Mouse (Mus musculus) adrenal gland, adult (tissue): ENCODE measurements around the gene Mpped1.

Experiments used
- DNase-seq, 2 experiments: peaks; one replicate each; pipeline ENCODE4 v3.0.0; 2022 to 2023; ENCODE audit warnings: low spot score in 1 of 2; ENCODE audit not compliant: inconsistent age in 2 of 2

Gene Mpped1

DNA sequence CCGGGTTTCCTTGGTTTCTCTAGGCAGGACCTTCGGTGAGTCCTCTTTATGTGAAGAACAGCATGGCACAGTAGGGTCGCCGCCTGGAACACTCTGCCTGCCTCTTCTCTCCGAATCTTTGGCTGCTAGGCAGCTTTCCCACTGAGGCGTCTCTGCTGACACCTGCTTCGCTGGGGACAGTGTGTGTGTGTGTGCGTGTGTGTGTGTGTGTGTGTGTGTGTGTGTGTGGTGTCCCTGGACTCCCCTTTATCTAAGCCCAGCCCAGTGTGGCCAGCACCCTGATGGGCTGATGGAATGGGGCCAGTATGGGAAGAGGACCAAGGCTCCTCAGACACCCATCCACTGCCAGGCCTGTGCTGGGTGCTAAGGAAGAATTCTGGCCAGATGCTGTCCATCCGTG is 9.8 kb downstream of the Mpped1 start:
- DNase-seq = no peak

DNA sequence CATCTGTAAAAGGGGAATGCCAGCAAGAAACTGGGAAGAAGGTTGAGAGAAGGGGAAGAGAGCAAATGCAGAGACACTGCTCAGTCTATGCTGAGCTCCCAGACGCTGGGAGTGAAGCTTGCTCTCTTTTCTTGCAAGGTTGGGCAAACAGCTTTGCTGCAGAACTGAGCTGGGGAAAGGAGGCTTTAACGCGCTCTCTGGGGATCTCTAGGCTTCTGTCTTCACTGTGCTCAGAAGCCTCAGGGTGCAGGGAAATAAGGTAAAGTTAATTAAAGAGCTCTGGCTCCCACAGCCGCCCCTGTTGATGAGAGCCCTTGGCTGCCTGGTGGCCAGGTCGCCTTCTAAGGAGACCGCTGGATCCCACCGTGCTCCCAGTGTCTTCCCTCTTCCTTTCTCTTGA is 17.7 kb downstream of the Mpped1 start:
- no peak for DNase-seq

DNA sequence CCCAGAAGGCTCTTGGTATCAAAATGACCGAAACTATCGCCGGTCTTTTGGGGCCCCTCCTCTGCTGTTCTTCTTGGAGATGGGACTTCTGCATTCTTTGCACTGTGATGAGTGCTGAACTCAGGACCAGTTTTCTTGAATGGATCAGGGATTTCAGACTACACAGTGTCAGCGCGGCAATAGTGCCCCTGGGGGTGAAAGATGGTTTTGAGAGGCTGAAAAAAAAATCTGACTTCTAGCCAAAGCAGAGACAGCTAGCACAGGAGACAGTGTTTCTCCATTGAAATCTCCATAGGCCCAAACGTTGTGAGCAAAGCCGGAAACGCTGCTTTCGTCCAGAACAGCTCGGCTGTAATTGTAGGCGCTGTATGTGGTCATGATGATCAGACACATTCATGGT is 19.7 kb downstream of the Mpped1 start:
- DNase-seq = no peak

DNA sequence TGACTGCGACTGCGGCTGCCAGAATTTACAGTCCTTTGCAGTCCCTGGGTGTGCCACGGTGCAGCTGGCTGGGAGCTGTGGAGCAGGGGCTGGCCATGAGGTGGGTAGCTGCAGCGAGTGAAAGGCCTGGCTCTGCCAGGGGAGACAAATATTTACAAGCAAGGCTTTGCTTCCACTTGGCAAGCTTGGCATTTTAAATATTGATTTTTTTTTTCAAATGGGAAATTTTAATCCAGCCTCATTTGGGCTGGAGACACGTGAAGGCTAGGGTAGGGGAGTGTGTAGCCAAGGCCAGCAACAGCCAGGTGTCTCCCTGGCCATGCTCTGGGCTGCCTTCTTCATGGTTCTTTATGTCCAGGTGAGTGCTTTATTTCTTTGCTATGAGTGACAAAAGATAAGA is 21.7 kb downstream of the Mpped1 start:
- no peak for DNase-seq

DNA sequence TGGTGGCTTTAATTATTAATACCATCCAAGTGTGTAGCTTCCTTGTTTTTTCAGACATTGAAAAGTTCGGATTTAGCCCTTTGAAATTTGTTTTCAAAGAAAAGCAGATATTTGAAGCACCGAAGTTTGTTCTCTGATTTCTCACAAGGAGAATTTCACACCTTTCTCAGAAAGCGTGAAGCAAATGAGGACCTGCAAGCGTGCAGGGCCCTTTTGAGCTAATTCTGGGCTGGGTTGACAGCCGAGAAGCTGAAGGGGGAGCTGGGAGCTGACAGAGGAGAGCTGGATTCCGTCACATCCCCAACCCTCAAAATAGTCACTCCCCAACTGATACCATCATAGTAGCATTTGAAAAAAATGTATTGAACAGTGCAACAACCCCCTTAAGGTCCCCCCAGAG is 34.8 kb downstream of the Mpped1 start:
- DNase-seq = no peak

DNA sequence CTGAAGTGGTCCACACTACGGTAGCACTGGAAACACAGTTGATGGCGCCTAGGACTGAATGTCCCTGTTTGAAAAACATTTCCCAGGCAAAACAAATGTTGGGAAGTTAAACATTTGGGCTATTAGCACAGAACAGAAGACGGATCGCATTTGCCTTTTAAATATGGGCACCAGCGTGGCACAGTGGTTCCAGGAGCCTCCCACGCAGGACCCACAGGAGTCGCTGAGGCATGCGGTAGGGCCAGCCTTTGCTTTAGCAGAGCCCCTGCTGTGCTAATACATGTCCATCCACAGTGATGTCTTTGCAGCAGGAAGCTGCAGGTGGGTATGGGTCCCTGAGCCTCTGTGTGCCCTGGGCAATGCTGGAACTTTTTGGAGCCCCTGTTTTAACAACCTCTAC is 48.7 kb downstream of the Mpped1 start:
- no peak for DNase-seq

DNA sequence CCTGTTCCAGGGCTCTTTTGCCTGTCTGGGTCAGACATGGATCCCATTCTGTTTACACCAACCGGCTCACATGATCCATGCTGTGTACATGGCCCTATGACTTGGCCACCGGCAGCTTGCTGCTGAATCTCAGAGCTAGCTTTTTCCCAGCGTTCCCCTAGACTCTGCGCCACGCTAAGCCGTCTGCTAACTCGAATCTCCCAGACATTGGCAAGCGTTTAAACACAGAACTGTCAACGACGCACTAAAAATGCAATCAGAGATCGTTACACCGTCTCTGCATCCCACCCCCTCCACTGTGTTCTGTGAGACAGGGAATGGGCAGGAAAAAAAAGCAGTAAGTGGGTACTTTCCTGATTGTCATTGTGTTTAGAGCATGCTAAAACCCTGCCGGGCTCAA is 50.0 kb downstream of the Mpped1 start:
- no peak for DNase-seq

DNA sequence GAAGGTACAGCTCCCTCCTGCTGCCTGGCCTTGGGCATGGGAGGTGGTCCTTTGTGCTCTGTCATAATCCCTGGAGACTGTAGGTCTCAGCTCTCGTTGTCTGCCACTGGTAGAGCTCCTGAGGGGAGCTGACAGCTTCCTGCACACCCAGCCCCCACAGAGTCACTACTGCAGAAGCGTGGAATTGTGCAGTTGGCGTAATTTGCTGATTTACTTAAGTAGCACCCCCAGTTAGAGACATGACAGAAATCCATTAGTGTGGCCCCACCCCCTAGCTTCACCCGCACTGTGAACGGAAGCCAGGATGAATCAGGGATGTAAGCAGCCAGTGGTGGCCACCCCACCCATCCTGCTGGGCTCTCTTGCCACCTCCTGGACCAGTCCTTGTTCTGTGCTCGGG is 53.0 kb downstream of the Mpped1 start:
- DNase-seq = no peak

DNA sequence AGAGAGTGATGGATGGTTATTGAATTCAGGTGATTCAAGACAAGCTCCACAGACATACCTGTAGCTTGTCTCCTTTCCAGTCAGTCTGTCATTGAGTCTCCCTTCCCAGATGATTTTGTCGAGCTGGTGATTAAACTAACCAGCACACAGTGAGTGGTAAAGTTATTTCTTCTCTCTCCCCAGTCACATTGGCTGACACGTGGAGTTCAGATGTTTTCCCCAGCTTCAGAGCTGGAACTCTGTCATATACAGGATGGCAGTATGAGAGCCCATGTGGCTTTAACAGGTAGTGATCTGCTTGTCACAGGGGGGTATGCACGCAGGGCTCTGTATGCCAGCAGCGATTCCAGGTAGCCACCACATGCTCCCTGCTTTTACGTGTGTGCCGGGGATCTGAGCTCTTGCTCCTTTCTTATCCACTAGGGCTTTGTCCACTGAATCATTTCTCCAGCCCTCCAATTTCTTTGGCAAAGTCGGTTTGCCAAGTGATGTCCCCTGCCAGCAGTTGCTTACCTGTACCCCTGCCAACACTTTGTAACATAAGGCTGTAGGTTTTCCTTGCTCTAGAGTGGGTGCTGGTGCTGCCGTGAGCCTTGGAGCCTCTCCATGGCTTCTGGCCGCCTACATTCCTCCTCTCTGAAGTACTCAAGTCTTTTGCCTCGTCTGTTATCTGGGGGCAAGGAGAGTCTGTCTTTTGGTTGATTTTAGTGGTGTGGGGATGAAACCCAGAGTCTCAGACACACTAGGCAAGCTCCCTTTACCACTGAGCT is 61.9 kb downstream of the Mpped1 start:
- no peak for DNase-seq

DNA sequence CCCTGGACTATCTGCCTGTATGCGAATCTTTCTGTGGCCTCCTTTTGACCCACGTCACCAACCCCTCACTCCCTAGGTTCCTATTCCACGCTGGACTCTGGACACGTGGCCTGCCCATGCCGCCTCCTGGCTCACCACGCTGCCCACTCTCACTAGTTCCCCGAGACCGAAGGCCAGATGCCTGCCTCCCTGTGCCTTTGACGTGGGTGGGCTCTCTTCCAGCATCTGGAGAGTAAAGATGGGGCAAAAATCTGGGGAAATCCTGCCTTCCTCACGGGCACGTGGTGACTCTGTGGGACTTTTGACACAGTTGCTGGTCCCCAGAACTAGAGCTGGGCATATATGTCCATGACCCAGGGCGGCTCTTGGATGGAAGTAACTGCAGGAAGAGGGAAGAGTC is 63.2 kb downstream of the Mpped1 start:
- DNase-seq = no peak

DNA sequence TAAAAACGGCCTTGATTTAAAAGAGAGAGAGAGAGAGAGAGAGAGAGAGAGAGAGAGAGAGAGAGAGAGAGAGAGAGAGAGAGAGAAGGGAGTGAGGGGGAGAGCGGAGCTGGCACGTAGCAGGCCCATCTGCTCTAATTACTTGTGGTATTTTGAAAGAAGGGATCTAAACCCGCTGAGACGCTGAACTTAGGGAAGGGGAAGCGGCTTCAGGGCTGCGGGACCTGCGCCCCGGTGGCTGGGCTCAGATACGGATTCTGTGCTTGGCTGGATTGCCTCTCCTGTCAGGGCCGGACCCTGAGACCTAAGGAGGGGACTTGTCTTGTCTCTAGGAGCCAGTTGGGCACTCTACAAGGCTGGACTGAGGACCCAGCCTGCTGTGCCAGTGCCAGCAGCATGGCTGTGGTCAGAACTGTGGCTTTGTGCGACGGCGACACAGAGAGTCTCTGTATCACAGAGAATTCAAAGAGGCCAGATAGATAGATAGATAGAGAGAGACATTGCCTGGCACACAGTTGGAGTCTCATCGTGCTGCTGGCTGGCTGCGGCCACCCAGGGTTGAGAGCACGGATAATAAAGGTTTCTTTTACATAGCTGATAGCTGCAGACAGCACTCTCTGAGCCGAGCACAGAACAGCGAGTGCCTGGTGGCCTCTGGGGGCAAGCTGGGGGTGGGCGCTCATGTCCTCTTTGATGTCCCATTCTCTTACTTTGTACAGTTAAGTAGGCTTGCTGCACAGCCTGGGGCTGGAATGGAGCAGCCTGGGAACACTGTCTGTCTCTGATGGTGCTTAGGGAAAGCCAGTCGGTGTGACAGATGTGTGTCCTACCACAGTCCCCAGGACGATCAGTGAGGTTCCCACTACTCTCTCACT is 63.9 kb downstream of the Mpped1 start:
- no peak for DNase-seq

DNA sequence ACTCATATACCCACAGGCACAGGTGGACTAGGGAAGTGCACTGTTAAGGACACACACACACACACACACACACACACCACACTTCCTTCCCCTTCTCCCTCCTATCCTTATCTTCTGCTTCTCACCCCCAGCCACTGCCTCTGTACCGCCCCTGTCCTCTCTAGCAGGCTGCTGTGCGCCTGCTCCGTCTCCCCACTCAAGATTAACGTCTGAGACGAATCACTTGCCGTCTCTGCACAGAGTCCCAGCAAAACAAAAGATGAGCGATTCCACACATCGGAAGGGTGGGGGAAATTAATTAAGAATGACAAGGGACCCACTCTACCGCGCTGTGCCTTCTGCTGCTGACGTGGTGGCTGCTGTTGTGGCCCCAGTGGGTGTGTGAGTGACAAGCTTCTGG is 66.5 kb downstream of the Mpped1 start:
- DNase-seq = no peak

DNA sequence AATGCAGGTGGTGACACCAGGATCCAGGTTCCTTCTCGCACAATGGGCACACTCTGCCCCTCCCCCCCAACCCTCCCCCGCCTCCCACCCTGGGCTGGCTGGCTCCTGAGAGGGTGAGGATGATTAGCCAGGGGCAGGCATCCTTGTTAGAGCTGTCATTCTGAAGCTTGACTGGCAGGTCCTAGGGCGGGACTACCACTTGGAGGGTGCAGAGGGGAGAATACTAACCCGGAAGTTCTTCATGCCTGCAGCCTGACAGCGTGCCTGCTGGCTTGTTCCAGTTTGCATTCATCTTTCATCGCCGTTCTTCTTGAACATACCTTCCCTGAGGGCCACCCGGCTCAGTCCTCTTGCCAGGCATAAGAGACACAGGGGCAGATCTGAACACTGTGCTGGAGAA is 67.3 kb downstream of the Mpped1 start:
- no peak for DNase-seq

DNA sequence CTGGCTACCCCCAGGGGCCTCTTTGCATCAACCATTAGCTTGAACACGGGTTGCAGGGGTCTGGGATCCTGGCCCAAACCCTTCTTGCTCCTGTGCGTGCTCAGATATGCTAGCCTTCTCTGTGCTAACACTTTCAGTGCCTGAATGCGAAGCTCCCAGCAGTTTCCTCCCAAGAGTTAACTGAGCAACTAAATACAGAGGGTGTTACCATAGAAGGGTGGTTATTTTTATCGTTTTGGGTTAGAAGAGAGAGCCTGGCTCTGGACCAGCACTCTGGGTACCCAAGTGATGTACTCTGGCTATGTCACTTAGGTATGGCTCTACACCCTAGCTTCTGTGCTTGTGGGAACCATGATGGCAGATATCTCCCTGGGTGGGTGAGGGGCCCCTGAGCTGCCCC is 68.2 kb downstream of the Mpped1 start:
- DNase-seq = no peak

DNA sequence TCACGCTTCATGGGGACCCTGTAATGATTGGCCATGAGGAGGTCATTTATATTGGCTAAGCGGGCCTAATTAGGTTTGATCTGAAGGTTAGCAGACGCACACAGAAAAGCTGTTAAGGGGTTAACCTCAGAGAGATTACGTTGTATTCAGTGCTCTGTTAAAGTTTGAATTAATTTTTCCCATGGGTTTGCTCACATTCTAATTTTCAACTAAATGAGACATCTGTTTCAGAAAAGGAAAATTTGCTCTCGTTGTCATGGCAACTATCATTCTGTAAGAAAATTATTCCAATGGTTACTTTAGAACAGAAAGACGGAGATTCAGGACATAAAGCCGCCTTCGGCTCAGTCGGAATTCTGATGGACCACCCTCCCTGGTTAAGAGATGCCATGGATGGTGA is 68.9 kb downstream of the Mpped1 start:
- no peak for DNase-seq

DNA sequence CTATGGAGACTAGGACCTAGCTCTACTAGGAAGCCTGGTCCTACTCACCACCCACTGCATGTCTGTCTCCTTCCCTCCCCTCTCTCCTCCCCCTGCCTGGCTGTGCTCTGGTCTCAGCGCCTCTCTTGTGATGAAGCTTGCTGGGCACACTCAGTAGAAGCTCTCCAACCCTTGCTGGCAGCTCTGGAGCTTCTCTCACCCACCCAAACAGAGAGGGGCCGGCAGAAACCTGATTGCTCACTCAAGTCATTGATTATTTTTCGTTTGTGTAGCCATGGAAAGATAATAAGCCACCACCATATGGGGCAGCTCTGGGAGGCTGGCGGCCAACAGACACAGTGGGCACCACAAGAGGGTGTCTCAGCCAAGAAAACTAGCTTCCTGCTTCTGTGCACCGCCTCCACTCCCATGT is 74.1 kb downstream of the Mpped1 start:
- DNase-seq = no peak

DNA sequence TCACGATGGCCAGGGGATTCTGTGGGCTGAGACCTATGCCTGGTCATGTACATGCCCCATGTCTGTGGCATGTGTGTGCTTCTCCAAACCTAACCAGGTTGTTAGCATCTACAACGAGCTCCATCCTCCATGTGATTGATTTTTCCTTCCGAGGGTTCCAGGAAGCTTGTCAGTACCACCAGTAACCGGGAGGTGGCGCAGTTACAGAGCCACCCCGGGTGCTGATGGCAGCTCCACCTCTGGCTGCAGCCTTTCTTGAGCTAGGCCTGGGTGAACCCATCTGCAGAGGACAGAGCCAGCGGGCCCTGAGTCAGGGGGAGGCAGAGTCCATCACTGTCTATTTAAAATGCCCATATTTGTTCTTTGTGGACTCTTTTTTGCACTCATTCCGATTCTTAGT is 77.9 kb downstream of the Mpped1 start:
- DNase-seq = peak; percentile 56 to 89

DNA sequence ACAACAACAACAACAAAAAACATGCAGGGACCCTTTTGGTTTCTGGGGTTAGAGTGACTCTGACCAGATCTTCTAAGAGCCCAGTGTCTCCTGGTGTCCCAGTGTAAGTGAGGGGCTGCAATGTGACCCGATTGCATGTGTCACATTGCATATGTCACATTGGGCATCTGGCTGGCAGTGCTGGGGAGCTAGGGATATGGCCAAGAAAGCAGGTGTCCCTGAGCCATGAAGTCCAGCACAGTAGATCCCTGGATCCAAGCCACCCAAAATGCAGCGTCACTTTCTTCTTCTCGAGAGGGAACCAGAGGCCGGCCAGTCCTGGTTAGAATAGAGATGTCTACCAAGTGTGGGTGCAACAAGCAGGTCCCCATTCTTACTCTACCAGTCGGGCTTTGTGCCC is 86.4 kb downstream of the Mpped1 start:
- DNase-seq = no peak

DNA sequence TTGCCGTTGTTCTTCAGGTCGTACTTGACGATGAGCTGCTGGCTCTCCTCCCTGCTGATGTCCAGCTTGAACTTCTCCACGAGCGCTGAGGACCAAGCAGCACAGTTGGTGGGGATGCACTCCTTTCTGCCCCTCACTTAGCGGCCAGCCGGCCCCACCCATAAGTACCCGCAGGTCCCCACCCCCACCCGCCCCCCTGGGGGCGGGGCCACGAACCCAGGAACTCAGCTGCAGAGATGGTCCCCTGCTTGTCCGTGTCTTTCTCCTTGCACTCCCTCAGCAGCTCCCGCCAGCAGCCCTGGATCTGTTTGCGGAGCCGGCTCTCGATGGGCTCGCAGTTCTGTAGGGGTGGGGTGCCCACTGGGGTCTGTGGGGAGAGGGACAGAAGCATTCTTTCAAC is 91.7 kb downstream of the Mpped1 start:
- DNase-seq = no peak

DNA sequence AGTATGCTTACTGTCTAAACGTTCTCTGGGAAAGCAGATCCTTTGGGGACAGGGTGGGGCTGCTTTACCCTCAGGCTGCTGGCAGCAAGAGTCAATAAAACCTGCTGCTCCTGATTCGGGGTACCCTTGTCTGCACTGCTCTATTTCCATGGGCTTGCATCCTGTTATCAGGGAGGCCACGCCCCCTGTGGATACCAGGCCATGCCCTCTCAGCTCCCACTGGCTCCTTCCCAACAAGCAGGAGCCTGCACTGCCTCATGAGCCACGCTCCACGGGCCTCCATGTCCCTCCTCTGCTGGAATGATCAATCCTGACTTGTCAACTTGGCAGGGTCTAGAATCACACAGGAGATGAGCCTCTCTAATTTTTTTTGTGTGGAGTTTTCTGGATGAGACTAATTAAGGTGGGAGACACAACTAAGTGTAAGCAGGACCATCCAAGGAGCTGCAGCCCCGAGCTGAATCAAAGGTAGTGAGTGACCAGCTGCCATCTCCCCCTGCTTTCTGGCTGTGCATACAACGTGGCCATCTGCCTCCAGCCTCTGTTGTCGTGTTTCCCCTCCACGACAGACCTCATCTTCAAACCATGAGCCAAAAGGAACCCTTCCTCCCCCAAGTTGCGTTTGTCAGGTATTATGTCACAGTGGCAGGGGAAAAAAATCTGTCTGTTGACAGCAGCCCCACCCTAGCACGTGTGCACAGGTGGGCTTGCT is 98.0 kb downstream of the Mpped1 start:
- DNase-seq = no peak

DNA sequence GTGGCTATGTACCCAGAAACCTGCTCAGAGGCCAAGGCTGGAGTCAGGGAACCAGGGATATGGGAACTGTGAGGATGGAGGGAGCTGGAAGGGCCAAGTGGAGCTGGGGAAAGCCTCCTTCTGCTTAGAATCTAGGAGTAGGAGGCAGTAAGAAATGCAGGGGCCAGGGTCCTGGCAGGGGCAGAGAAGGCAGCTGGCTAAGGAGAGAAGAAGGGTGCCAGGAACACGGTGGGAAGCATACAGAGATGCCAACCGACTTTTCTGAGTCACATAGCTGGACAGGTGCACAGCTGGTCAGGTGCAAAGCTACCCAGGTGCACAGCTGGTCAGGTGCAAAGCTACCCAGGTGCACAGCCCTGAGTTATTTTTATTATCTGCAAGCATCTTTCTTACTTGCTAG is 98.6 kb downstream of the Mpped1 start:
- DNase-seq = no peak

DNA sequence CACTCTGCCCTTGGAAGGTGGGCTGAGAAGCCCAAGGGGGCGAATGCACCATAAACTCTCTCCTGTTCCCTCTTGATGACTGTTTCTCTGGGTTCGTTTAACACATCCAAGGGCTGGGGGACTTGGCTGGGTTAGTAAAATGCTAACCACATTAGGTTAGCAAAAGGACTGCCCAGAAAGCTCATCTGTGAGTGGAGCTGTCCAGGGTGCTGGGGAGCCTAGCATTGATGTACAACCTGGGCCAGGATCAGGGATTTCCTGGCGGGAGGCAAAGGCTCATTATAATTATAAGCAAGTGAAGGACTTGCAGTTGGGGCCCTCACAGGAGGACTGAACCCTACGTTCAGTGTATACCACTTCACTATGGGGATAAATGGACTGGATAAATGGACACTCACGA is 100.6 kb downstream of the Mpped1 start:
- peak; percentile 18 to 69 for DNase-seq
